Mouse (Mus musculus): ENCODE results near the gene Rusc1.
A peak's percentile ranks its signal among the peaks of the same experiment; 100 is the strongest.
"Not testable (repeated sequence)": the region's sequence is repeated elsewhere in the genome, so short reads cannot be mapped to it uniquely, and the experiment has no call there.

Gene Rusc1

DNA sequence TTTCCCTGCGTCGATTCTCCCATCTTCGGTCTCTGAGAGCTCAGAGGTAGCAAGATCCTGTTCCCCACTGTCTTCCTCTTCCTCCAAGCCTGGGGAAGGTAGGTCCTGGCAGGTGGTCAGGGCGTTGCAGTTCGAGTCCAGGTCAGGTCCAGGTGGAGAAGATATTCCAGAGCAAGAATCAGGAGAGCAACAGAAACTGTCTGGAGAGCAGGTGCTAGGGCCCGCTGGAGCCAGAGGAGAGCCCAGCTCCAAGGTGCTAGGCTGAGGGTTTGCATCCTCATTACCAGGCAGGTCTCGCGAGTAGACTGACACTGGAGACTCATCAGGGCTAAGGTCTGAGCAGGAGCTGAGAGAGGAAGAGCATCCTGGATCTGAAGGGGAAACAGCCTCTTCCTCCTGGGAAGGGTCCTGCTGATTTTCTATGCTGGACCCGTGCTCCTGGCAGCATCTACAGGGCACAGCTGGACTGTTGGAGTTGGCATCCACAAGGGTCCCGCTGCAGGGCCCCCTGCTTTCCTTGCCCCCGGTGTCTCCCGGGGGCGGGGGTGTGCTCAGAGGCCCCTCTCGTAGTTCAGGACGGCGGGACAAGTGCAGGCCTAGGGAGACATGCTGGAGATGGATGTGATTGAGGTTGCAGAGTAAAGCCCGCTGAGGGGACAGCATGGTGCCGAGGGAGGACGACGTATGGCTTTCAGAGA lies 1.2 kb downstream of the Rusc1 start:
- DNase-seq (ENCODE audit: low spot score): no peak

DNA sequence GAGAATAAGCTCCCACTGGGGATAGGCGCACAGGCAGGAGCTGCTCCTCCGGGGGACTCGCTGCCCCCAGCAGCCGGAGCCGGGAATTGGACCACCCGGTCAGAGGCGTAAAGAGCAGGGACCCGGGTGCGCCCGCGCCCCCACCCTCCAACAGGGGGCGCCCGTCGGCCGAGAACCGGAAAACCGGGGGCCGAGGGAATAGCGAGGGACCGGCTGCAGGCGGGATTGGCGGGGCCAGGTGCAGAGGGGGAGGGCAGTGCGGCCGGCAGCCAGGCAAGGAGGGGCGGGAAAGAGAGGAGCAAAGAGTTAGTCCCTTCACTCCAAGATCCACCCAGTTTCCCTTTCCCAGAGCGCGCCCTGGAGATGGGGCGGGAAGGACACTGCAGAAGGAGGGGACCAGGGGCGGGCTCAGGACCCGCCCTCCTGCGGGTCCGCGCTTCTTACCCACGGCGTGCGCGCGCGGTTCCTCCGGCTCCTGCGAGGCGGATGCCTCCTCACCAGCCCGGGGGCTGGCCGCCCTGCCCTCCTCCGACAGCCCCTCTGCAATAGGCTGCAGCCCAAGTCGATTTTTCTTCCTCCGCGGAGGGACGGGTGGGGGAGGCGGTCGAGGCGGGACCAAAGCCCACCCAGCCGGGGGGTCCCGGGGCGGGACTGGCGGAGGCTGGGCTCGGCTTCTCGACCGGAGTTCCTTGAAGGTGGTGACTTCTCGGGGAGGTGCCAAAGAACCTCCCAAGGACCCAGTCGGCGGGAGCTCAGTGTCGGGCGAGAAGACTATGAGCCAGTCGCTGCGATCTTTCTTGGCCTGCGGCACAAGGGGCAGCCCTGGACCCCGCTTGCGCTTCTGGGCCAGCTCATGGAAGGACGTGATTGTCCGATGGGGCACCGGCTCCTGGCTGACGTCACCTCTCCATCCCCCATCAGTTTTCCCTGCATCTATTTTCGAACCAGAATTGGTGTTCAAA lies 2.1 kb downstream of the Rusc1 start:
- peak; percentile 89 for DNase-seq (ENCODE audit: low spot score)

DNA sequence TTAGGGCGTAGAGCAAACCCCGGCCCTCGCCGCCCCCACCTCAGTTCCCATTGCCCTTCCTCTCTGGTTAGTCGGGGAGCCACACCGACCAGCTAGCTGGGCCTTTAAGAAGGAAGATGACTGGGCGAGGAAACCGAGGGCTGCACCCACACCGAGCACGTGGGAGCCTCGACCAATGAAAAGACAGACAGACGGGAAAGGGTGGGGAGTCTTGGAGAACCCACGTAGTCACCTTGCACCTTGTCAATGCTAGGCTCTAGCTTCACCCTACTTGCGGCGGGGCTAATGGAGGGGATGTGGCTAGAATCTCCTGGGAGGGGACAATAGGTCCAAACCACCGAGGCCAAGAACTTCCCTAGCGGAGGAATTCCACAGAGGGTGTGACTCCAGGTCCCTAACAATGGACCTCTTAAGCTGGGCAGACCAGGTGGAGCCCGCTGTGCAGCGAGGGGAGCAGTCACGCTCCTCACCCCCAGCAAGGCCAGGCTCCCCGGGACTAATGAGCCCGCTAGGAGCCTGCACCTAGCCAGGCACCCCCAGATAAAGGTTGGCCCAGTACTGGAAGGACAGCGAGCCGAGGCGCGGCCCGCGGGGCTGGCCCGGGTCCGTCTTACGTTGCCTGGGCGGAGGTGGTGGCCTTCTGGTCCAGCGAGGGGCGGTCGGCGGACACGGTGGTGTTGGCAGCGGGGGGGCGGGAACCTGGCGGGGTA lies 3.1 kb downstream of the Rusc1 start:
- DNase-seq (ENCODE audit: low spot score): peak; percentile 71

DNA sequence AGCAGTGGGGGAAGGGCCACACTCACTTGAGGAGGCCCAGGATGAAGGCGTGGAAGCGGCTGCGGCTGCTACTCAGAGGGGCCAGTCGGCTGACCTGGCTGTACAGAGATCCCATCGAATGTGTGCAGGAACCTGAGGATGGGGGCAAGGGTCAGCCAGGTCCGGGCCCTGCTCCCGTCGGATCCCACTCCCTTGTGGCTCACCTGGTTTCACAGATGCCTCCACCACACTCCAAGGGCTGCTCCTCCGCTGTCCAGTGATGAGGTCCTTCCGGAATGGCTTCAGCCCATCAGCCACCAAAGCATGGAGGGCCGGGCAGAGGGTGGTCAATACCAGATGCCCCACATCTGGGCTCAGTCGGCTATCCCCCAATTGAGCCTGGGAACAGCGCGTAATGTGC lies 4.1 kb downstream of the Rusc1 start:
- DNase-seq (ENCODE audit: low spot score): no peak

DNA sequence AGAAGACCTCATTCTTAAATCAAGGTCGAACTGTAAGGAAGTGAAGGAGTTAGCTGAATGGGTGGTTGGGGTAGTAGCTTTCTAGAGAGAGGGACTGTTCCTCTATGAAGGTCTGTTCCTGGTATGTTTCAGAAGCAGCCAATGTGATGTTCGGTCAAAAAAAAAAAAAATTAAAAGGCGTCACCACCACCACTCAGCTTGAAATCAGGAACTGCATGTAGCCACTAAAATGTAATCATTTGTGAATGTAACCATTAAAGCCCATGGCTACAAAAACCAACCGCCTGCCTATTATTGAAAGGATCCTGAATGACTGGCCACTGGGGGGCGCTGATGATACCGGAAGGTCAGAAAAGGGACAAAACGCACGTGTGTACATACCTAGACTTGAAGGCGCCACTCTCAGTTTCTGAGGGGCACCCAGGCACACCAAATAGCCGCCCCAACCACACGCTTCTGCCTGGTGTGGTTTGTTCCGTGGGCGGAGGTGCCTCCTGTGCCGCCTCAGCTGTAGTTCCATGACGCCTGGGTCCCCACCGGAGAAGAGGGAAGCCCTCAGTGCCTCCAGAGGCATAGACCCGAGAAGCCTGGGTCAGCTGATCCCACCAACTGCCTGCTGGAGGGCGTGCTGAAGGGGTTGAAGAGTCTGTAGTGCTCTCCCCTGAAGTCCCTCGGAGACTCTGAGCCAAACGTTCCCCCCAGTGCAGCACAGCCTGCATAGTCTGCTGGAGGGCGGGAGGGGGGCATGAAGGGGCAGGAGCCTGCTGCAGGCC lies 5.6 kb downstream of the Rusc1 start:
- peak; percentile 88 for DNase-seq (ENCODE audit: low spot score)

DNA sequence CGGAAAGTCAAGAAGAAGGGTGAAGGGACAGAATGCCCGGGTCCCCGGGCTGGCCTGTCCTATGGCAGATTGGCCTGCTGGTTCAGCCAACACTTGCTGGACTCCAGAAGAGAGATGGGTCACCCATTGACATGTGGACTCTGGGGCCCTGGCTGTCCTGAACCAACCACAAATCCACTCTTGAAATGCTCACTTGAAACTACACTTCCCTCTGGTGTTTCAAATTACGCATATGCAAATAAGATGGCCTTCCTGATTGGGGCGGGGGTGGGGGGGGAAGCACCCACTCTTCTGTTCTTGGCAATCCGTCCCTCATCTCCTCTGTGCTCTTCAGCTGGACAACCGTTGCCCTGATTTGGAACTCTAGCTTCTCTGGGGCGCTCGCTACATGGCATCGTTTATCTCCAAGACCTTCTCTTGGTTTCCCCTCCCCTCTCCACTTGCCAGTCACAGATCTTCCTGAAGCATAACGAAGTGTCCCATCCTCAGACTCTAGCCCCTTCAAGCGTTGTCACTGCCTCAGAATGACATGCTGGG lies 8.4 kb downstream of the Rusc1 start:
- DNase-seq (ENCODE audit: low spot score): no peak

DNA sequence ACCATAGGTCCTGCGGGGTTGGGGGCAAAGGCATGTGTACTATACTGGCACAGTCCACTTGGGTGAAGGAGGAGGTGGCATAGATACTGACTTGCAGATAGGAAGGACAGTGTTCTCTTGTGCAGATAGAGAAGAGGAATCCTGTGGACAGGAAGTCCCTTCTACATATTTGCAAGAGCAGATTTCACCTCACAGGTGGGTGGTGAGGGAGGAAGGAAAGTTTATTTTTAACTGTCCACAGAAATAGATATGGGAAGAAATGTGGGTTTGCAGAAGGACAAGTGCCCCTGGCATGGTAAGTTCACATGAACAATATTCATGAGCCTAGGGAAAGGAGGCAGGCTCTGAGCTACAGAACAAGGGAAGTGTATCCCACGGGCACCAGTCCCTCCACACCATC lies 9.0 kb downstream of the Rusc1 start:
- no peak for DNase-seq (ENCODE audit: low spot score)

DNA sequence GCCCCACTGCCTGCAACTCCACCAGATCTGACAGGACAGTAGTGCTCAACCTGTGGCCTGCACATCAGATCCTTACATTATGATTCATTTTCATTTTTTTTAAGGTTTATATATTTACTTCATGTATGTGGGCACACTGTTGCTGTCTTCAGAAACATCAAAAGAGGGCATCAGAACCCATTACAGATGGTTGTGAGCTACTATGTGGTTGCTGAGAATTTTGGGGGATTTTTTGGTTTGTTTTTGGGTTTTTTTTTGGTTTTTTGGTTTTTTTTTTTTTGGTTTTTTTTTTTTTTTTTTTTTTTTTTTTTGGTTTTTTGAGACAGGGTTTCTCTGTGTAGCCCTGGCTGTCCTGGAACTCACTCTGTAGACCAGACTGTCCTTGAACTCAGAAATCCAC lies 10.8 kb downstream of the Rusc1 start:
- DNase-seq (ENCODE audit: low spot score): not testable (repeated sequence)

DNA sequence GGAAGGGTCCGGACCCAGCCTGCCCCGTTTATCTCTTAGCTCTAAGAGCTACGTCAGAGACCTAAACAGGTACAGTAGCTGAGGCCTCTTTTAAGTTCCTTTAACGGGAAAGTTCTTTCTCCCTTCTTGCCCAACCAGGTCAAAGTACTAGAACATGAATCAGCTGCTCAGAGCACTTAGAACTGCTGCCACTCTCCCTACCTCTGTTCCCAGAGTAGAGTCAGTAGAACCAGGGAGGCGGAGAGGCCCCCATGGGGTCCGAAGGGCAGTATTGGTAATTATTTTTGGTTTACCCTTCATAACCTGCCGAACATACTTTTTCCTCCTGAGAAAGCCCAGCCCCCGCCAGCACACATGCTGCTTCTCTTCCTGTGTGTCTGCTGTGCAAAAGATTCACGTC lies 15.7 kb downstream of the Rusc1 start:
- DNase-seq (ENCODE audit: low spot score): no peak

DNA sequence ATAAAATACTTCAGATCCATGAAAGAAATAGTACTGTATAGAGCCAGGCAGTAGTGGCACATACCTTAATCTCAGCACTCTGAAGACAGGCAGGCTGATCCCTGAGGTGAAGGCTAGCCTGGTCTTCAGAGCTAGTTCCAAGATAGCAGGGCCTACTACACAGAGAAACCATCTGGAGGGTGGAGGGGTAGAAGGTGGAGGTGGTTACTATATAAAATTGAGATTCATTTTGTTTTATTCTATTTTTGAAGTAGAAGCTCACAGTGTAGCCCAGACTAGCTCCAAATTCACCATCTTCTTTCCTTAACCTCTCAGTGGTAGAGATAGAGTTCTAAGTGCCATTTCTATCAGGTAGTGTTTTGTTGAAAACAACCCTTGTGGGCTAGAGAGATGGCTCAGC lies 25.8 kb downstream of the Rusc1 start:
- DNase-seq (ENCODE audit: low spot score): no peak

DNA sequence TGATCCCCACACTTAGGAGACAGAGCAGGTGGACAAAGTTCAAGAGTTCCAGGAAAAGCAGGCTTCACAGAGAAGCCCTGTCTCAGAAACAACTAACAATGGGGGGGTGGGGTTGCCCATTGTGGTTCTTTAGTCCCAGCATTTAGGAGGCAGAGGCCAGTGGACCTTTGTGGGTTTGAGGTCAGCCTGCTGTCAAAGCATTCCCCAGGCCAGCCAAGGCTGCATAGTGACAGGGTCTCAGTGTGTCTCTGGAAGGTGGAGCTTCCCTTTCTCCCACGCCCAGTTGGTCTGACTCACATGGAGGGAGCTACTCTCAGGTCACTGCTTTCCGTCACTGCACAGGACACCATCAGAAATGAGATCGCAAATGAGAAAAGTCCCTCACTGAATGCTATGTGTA lies 31.4 kb downstream of the Rusc1 start:
- DNase-seq (ENCODE audit: low spot score): no peak

DNA sequence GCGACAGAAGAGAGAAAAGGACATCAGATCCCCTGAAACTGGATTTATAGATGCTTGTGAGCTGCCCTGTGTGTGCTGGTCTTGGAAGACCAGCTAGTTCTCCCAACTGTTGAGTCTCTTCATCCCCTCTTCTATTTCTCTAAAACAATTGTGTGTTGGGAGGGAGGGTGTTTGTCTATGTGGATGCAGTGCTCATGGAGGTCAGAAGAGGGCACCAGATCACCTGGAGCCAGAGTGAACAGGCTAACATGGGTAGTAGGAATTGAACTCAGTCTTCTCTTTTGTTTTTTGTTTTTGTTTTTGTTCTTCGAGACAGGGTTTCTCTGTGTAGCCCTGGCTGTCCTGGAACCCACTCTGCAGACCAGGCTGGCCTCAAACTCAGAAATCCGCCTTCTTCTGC lies 34.3 kb downstream of the Rusc1 start:
- DNase-seq (ENCODE audit: low spot score): no peak

DNA sequence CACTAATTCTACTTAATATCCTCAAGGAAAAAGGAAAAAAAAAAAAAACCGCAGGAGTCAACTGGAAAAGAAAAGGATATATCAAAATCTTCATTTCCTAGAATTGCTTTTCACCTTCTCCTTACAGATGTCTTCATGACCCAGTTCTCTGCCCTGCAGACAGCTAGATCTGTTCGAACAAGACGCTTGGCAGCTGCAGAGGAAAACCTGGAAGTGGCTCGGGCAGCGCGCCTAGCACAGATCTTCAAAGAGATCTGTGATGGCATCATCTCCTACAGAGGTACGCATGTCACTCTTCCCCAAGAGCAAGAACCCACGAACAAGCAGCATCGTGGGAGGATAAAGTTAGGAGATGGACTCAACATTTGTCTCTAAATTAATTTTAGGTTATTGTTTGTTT lies 34.8 kb downstream of the Rusc1 start:
- no peak for DNase-seq (ENCODE audit: low spot score)

DNA sequence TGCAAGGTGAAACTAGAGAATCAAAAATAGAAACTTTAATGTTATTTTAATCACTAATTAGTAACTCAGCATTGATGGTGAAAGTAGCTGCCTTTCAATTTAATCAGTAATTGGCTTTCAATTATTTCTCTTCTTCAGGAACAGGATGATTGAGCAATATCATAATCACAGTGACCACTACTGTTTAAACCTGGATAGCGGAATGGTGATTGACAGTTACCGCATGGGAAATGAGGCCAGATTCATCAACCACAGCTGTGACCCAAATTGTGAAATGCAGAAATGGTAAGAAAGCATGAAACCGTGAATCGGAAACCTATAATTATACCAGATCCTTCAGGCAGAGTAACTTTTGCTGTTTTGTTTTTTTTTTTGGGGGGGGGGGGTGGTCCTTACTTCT lies 49.8 kb downstream of the Rusc1 start:
- DNase-seq (ENCODE audit: low spot score): no peak
